ENCODE assay signal across 33 mouse cellular contexts in genomic region chr10:108657669-108658068, GRCm38 (mm10). TPM values are rescaled to one million over a fixed set of nuclear protein-coding genes. Genes with fewer than 3 reads are reported as not detected.
"Had no signal": no experiment of that assay in that cellular context is flagged by ENCODE, and none has a peak within 500 bp of the region (broad histone marks: within the 10 kb centered on the region; RNA-seq: fewer than 3 reads in every experiment).

No protein-coding gene starts in this region.

- H3K27me3 ChIP-seq: heart, embryonic 13.5 days; heart, embryonic 15.5 days; hindbrain, embryonic 13.5 days; hindbrain, embryonic 15.5 days; kidney, embryonic 15.5 days; limb, embryonic 13.5 days; limb, embryonic 15.5 days; liver, embryonic 12.5 days had no signal

- H3K4me3 ChIP-seq: gastrocnemius, adult 2 months; heart, embryonic 10.5 days; heart, embryonic 13.5 days; heart, embryonic 15.5 days; hindbrain, embryonic 13.5 days; hindbrain, embryonic 15.5 days; kidney, embryonic 15.5 days; limb, embryonic 13.5 days; limb, embryonic 15.5 days; liver, embryonic 12.5 days had no signal

- H3K9ac ChIP-seq: heart, embryonic 13.5 days; heart, embryonic 15.5 days; hindbrain, embryonic 13.5 days; hindbrain, embryonic 15.5 days; kidney, embryonic 15.5 days; limb, embryonic 13.5 days; limb, embryonic 15.5 days; liver, embryonic 12.5 days; liver, embryonic 14.5 days had no signal

- H3K4me1 ChIP-seq: hindbrain, embryonic 13.5 days; limb, embryonic 13.5 days; limb, embryonic 15.5 days; liver, embryonic 12.5 days had no signal

- DNase-seq: gastrocnemius, adult 2 months; gastrocnemius, postnatal 10 days; gastrocnemius, postnatal 25 days; heart, adult 18-20 months; heart, postnatal 14 days; heart, postnatal 36 days; kidney, adult 11 months; kidney, adult 2 months; kidney, postnatal 14 days; kidney, postnatal 36 days; layer of hippocampus, adult 9-11 months; layer of hippocampus, postnatal 36 days; left cerebral cortex, postnatal 4 days had no signal

- H3K9me3 ChIP-seq: heart, embryonic 10.5 days; heart, embryonic 13.5 days; heart, embryonic 15.5 days; hindbrain, embryonic 13.5 days; hindbrain, embryonic 15.5 days; kidney, embryonic 15.5 days; limb, embryonic 13.5 days; limb, embryonic 15.5 days; liver, embryonic 12.5 days had no signal

- H3K36me3 ChIP-seq: heart, embryonic 10.5 days; heart, embryonic 13.5 days; heart, embryonic 15.5 days; hindbrain, embryonic 13.5 days; hindbrain, embryonic 15.5 days; kidney, embryonic 15.5 days; limb, embryonic 13.5 days; limb, embryonic 15.5 days; liver, embryonic 12.5 days had no signal

- H3K4me2 ChIP-seq: heart, embryonic 13.5 days; heart, embryonic 15.5 days; hindbrain, embryonic 13.5 days; hindbrain, embryonic 15.5 days; kidney, embryonic 15.5 days; limb, embryonic 13.5 days; limb, embryonic 15.5 days; liver, embryonic 12.5 days had no signal

- H3K27ac ChIP-seq: gastrocnemius, adult 2 months; heart, embryonic 10.5 days; heart, embryonic 13.5 days; heart, embryonic 15.5 days; hindbrain, embryonic 13.5 days; hindbrain, embryonic 15.5 days; hindbrain, postnatal 0 days; kidney, embryonic 15.5 days; kidney, postnatal 0 days; limb, embryonic 13.5 days; limb, embryonic 15.5 days; liver, embryonic 12.5 days; liver, embryonic 14.5 days had no signal

RNA-seq across cellular contexts. Expression of gene Gm5136, which starts 42.3 kb away (rescaled TPM):
- total RNA-seq: gastrocnemius, adult 2 months; gastrocnemius, postnatal 10 days; gastrocnemius, postnatal 25 days; gastrocnemius, postnatal 4 days; granulocyte monocyte progenitor cell, adult 5-6 weeks; heart, adult 18-20 months; heart, adult 8-10 months; heart, postnatal 14 days; heart, postnatal 36 days; hematopoietic stem cell, adult 5-6 weeks; hindbrain, postnatal 0 days had no signal
- polyA plus RNA-seq: heart, embryonic 10.5 days; heart, embryonic 13.5 days; heart, embryonic 15.5 days; heart, postnatal 0 days; intestine, embryonic 16.5 days; kidney, adult 2 months; kidney, embryonic 15.5 days; kidney, postnatal 0 days; large intestine, adult 2 months; limb, embryonic 11.5 days; limb, embryonic 13.5 days; limb, embryonic 15.5 days; liver, embryonic 12.5 days; liver, embryonic 14.5 days had no signal
